Mouse (Mus musculus) heart, adult 9 months (tissue): ENCODE data around the gene Cacfd1.
A peak's percentile ranks its signal among the peaks of the same experiment; 100 is the strongest.

Source experiments
- DNase-seq, 2 experiments: peaks; one replicate each; pipeline ENCODE4 v3.0.0; 2022; ENCODE audit warnings: low spot score in 2 of 2

The Cacfd1 gene

GRCm38 (mm10) chr2:27026857-27027617 is 17.3 kb downstream of the Cacfd1 start:
- no peak for DNase-seq

GRCm38 (mm10) chr2:27027618-27028436 is 18.1 kb downstream of the Cacfd1 start, which contains the start of gene Slc2a6:
TSS of gene Slc2a6 (minus strand) at chr2:27027998.
- DNase-seq = peak; percentile 81 to 84

- DNase-seq = no peak
Observed at GRCm38 (mm10) chr2:27028437-27029015, 18.8 kb downstream of the Cacfd1 start.

- no peak for DNase-seq
Observed at GRCm38 (mm10) chr2:27032361-27032760, 22.6 kb downstream of the Cacfd1 start.

- DNase-seq = no peak
Observed at GRCm38 (mm10) chr2:27036003-27036402, 26.3 kb downstream of the Cacfd1 start.

- DNase-seq = no peak
Observed at GRCm38 (mm10) chr2:27037008-27037407, 27.3 kb downstream of the Cacfd1 start.

- peak in 1 of 2 experiments; percentile 56 for DNase-seq
Observed at GRCm38 (mm10) chr2:27038596-27038995, 28.9 kb downstream of the Cacfd1 start.

GRCm38 (mm10) chr2:27039286-27039685 is 29.6 kb downstream of the Cacfd1 start:
- no peak for DNase-seq

GRCm38 (mm10) chr2:27042131-27042844 is 32.6 kb downstream of the Cacfd1 start:
- no peak for DNase-seq

- DNase-seq = peak; percentile 78 to 80
Observed at GRCm38 (mm10) chr2:27043461-27043860, 33.7 kb downstream of the Cacfd1 start.

- peak; percentile 48 to 61 for DNase-seq
Observed at GRCm38 (mm10) chr2:27044166-27044565, 34.4 kb downstream of the Cacfd1 start.

GRCm38 (mm10) chr2:27044641-27045040 is 34.9 kb downstream of the Cacfd1 start:
- peak in 1 of 2 experiments; percentile 36 for DNase-seq

GRCm38 (mm10) chr2:27045979-27046770 is 36.4 kb downstream of the Cacfd1 start:
- peak; percentile 87 to 91 for DNase-seq

GRCm38 (mm10) chr2:27049408-27049807 is 39.7 kb downstream of the Cacfd1 start:
- no peak for DNase-seq

- no peak for DNase-seq
Observed at GRCm38 (mm10) chr2:27058251-27058650, 48.5 kb downstream of the Cacfd1 start.

GRCm38 (mm10) chr2:27058751-27059150 is 49.0 kb downstream of the Cacfd1 start:
- no peak for DNase-seq

- DNase-seq = no peak
Observed at GRCm38 (mm10) chr2:27059187-27059586, 49.5 kb downstream of the Cacfd1 start.

- DNase-seq = no peak
Observed at GRCm38 (mm10) chr2:27067124-27067523, 57.4 kb downstream of the Cacfd1 start.

- no peak for DNase-seq
Observed at GRCm38 (mm10) chr2:27067996-27068395, 58.3 kb downstream of the Cacfd1 start.

GRCm38 (mm10) chr2:27069646-27070045 is 59.9 kb downstream of the Cacfd1 start:
- DNase-seq = no peak

- no peak for DNase-seq
Observed at GRCm38 (mm10) chr2:27070247-27070813, 60.6 kb downstream of the Cacfd1 start.
